Mouse (Mus musculus): ENCODE results near the gene Ppm1h.

Ppm1h gene

GRCm38 (mm10) chr10:122768893-122769341, 90.4 kb downstream of the Ppm1h start:
- DNase-seq (ENCODE audit: low read depth, low spot score) = no peak

- DNase-seq (ENCODE audit: low read depth, low spot score) = no peak
Measured at GRCm38 (mm10) chr10:122770337-122770736, 91.8 kb downstream of the Ppm1h start.

DNA sequence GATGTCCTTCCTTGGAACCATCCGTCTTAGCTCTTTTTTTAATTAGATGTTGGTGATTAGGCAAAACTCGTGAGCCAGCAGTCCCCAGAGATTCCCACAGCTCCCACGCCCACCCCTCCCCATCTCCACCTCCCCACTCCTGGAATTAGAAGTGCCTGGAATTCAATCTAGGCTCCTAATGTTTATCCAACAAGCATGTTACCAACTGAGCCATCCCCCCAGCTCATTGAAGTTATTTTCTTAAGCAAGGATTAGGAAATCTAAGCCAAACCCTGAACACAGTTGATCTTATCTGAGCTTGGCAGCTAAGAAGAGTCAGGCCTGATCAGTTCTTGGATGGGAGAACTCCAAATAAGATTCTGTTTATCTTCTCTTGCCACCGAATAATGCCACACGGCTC, 92.4 kb downstream of the Ppm1h start:
- no peak for DNase-seq (ENCODE audit: low read depth, low spot score)

- no peak for DNase-seq (ENCODE audit: low read depth, low spot score)
Measured at GRCm38 (mm10) chr10:122774169-122774568, 95.6 kb downstream of the Ppm1h start.

GRCm38 (mm10) chr10:122777436-122777835, 98.9 kb downstream of the Ppm1h start:
- no peak for DNase-seq (ENCODE audit: low read depth, low spot score)

GRCm38 (mm10) chr10:122777939-122778655, 99.5 kb downstream of the Ppm1h start:
- no peak for DNase-seq (ENCODE audit: low read depth, low spot score)

DNA sequence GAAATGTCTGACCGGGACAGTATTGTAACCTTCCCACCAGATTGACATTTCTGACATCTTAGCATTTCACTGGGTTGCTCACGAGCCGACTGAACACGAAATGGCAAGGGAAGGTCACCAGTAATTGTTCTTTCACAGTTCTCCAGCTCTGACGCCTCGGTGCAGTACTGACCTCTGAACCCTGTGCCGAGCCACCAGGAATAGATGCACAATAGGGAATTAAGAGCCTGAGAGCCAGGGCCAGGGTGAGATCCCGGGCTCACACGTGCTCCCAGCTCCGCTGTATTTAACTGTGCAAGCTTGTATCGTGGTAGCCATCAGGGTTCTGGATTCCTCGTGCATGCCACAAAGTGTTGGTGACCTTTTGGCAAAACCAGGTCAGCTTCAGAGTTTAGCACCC, 100.8 kb downstream of the Ppm1h start:
- no peak for DNase-seq (ENCODE audit: low read depth, low spot score)

GRCm38 (mm10) chr10:122782755-122783154, 104.2 kb downstream of the Ppm1h start:
- no peak for DNase-seq (ENCODE audit: low read depth, low spot score)

DNA sequence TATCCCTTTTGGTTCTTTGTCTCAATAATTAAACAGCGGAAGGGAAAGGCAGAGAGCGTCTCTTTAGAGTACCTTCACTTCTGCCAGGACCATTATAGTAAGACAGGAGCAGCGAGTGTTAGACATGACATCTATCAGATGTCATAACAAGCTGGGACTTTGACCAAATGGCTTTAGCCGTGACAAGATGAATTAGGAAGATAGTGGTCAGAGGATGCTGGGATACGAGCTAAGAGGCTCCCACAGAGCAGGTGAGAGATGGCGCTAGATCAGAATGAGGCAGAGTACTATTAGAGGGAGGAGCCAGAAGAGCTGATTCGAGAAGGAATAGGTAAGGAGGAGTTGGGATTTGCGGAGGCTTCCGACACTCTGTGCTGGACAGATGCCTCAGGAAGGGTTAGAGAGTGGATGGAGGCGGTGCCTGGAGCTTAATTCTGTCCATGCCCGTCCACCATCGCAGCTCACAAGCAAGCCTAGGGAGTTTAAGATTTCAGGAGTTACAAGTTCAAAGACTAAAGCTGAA, 111.1 kb downstream of the Ppm1h start:
- DNase-seq (ENCODE audit: low read depth, low spot score) = no peak

DNA sequence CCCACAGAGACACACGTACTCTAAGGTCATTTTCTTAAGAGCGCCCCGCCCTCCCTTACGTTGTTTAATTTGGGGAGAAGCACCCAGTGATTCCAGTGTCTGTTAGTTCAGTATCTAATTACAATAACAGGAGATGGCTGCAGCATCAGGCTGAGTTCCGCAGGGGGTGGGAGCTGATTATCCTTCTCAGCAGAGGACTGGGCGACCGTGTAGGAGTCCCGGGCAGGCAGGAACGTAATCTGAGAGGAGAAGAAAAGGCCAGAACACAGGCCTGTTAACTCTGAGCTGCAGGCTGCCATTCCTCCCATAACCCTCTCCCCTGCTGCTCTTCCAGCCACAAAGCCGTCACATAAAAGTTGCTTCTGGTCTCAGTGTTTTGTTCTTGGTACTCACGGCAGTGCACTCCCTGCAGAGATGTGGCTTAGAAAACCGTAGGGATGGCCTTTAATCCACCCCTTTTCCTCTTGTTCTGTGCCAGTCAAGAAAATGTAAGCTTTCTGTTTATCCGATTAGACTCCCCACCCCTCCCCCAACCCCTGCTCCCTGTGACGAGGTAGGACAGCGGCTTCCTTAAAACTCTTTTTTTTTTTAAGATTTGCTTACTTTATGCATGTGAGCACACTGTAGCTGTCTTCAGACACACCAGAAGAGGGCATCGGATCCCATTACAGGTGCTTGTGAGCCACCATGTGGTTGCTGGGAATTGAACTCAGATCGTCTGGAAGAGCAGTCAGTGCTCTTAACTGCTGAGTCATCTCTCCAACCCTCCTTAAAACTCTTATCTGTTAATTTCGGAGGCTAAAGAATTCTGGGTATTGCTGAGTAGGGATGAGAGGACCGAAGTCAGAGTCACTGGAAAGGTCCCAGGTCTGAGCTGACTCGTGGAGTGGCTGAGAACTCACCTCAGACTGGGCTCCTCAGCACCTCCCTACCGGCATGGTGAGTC, 113.7 kb downstream of the Ppm1h start:
- DNase-seq (ENCODE audit: low read depth, low spot score) = no peak

- DNase-seq (ENCODE audit: low read depth, low spot score) = no peak
Measured at GRCm38 (mm10) chr10:122793193-122793592, 114.6 kb downstream of the Ppm1h start.

GRCm38 (mm10) chr10:122794187-122794850, 115.8 kb downstream of the Ppm1h start:
- DNase-seq (ENCODE audit: low read depth, low spot score) = peak; percentile 76

DNA sequence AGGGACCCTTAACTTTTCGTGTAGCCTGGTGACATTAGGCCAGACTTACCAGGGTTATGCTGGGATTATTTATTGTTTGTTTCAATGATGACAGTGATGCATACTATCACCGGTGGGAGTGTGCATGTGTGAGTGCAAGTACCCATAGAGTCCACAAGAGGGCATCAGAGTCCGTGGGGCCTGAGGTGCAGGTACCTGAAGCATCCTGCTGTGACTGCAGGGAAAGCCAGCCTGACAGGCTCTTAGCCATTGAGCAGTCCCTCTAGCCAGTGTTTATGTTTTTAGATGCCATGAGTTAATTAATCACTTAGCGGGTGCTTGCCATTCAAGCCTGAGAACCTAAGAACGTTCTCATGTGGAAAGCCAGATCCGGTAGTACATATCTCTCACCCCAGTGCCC, 119.4 kb downstream of the Ppm1h start:
- no peak for DNase-seq (ENCODE audit: low read depth, low spot score)

GRCm38 (mm10) chr10:122800003-122800731, 121.6 kb downstream of the Ppm1h start:
- DNase-seq (ENCODE audit: low read depth, low spot score) = no peak

DNA sequence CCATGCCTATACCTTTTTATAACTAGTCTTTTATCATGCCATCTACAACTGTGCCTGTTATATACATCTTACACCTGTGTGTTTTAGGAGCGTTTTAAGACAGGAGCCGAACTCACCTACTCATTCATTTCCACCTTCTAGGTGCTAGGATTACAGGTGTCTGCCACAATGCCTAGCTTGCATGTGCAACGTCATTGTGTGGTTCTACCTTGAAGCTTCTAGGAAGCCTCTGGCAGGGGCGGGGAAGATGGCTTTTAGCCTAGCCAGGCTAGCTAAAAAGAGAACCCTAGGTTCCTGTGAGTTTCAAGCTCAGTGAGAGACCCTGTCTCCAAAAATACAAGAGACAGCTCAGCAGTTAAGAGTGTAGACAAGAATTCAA, 122.2 kb downstream of the Ppm1h start:
- no peak for DNase-seq (ENCODE audit: low read depth, low spot score)

DNA sequence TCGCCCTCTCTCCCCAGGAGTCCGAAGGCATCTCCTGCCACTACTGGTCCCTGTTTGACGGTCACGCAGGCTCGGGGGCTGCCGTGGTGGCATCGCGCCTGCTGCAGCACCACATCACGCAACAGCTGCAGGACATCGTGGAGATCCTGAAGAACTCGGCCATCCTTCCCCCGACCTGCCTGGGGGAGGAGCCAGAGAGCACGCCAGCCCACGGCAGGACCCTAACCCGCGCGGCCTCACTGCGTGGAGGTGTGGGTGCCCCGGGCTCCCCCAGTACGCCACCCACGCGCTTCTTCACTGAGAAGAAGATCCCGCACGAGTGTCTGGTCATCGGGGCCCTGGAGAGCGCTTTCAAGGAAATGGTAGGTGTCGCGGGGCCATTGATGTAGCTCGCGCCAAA, 123.7 kb downstream of the Ppm1h start:
- DNase-seq (ENCODE audit: low read depth, low spot score) = no peak

- DNase-seq (ENCODE audit: low read depth, low spot score) = no peak
Measured at GRCm38 (mm10) chr10:122802901-122803300, 124.3 kb downstream of the Ppm1h start.

GRCm38 (mm10) chr10:122803906-122804305, 125.3 kb downstream of the Ppm1h start:
- DNase-seq (ENCODE audit: low read depth, low spot score) = peak; percentile 62

GRCm38 (mm10) chr10:122805866-122806265, 127.3 kb downstream of the Ppm1h start:
- DNase-seq (ENCODE audit: low read depth, low spot score) = no peak

- DNase-seq (ENCODE audit: low read depth, low spot score) = peak; percentile 70
Measured at GRCm38 (mm10) chr10:122807127-122808105, 128.9 kb downstream of the Ppm1h start.

Data from embryo, embryonic 11.5 days (tissue).